In the genomic region with DNA sequence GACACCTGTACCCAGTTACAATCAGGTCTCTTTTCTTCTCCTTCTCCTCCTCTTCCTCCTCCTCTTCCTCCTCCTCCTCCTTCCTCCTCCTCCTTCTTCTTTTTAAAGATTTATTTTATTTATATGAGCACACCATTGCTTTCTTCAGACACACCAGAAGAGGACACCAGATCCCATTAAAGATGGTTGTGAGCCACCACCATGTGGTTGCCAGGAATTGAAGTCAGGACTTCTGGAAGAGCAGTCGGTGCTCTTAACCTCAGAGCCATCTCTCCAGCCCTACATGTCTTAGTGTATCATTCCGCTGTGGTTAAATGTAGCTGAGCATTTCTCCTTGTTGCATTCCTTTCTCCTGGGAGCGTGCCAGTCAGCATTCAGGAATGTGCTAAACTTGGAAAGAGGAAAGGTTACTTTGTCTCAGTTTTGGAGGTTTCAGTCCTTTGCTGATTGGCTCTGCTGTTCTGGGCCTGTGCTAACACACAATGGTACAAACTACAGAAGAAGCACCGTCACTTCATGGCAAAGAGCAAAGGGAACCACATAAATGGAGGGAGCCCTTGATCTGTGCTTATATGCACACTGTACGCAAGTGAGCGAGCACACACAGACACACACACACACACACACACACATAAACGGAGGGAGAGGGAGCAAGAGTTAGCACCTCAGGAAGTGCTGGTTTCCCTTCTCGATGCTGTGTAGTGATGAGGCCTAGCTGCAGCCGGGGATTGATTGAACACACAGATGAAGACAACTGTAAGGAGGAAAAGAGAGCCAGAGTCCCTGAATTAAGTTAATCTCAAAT, we compare ENCODE assay signal across 9 mouse cellular contexts. TPM values are rescaled to one million over a fixed set of nuclear protein-coding genes. Genes with fewer than 3 reads are reported as not detected.
DNase-seq lines count a peak whose midpoint lies in the region; ATAC-seq and TF ChIP-seq lines count a peak whose summit lies in the region.
"Had no signal": no experiment of that assay in that cellular context is flagged by ENCODE, and none has a peak within 500 bp of the region (broad histone marks: within the 10 kb centered on the region; RNA-seq: fewer than 3 reads in every experiment).

No protein-coding gene starts in this region.

- no peaks in the 10 kb centered on the region for H3K27me3 ChIP-seq in stomach, postnatal 0 days (ENCODE audit: control insufficient read depth, insufficient read depth, low read length)

- no peak for ATAC-seq in stomach, postnatal 0 days (ENCODE audit: low FRiP score, low TSS enrichment)
- ATAC-seq in monocyte, adult 5-6 weeks (replicated peaks; ENCODE audit: insufficient number of reproducible peaks, low FRiP score, low TSS enrichment, poor library complexity, severe bottlenecking), result no peak

- no peak overlapping the region for H3K4me3 ChIP-seq in stomach, postnatal 0 days (ENCODE audit: low read depth, low read length)

- no peak for TF ChIP-seq EP300 in stomach, postnatal 0 days (optimal IDR thresholded peaks at IDR 0.05)

- WGBS in stomach, postnatal 0 days, result 54% methylated on average over 9 of the region's 9 CpGs

- no peak overlapping the region for H3K9ac ChIP-seq in stomach, postnatal 0 days (ENCODE audit: low read length)

- H3K4me2 ChIP-seq in stomach, postnatal 0 days (replicated peaks; ENCODE audit: low read depth), result no peak overlapping the region

- DNase-seq in adrenal gland, adult (ENCODE audit: inconsistent age in 2 of 2, low spot score in 1 of 2), result peak; percentile 55 to 75
- no peak for DNase-seq in adrenal gland, postnatal 4 days (ENCODE audit: low spot score in 2 of 2)
- DNase-seq in adrenal gland, postnatal 10 days, result peak; percentile 39
- DNase-seq in kidney, adult 9 months, result peak; percentile 42
- DNase-seq in stomach, postnatal 0 days (ENCODE audit: low spot score), result peak; percentile 28
- no peak for DNase-seq in layer of hippocampus, postnatal 14 days (ENCODE audit: low spot score in 2 of 2)
- DNase-seq in spleen, adult 12 weeks (ENCODE audit: low spot score), result no peak
- DNase-seq: embryo, embryonic 11 days had no signal

- no peaks in the 10 kb centered on the region for H3K9me3 ChIP-seq in stomach, postnatal 0 days (ENCODE audit: control insufficient read depth, low read length)

- no peaks in the 10 kb centered on the region for H3K4me1 ChIP-seq in stomach, postnatal 0 days (replicated peaks; ENCODE audit: control insufficient read depth, insufficient read depth)

- H3K36me3 ChIP-seq in stomach, postnatal 0 days (ENCODE audit: control insufficient read depth, insufficient read depth, low read length), result no peaks in the 10 kb centered on the region

- no peak overlapping the region for H3K27ac ChIP-seq in stomach, postnatal 0 days (replicated peaks)

- TF ChIP-seq CTCF in stomach, postnatal 0 days (IDR thresholded peaks at IDR 0.05; ENCODE audit: low read depth), result 0 out of 2 replicates have a peak, but pooled peaks have one; percentile 11

RNA-seq across cellular contexts. Expression of gene Itsn2, which starts 33.8 kb away (rescaled TPM):
- 10 to 100 TPM; 47.7 to 49.3 TPM for total RNA-seq in adrenal gland, postnatal 4 days (2021)
- total RNA-seq in adrenal gland, postnatal 10 days (2021), result 10 to 100 TPM; 40.2 to 45.4 TPM
- 23.3 and 26.9 TPM in 2 replicates for polyA plus RNA-seq in stomach, postnatal 0 days (2015; fragmentation: Nextera tagmentation; extraction: Ambion mirVana)
- total RNA-seq in layer of hippocampus, postnatal 14 days (2021), result 10 to 100 TPM; 77.7 to 78.0 TPM
- 212 to 304 TPM (median 230 TPM) in 3 replicates for total RNA-seq in monocyte, adult 5-6 weeks (2017)

RNA-seq across cellular contexts. Expression of gene Gm3625, which starts 34.0 kb away (rescaled TPM):
- total RNA-seq in adrenal gland, postnatal 4 days (2021), result not detected
- total RNA-seq in adrenal gland, postnatal 10 days (2021), result not detected
- polyA plus RNA-seq in stomach, postnatal 0 days (2015; fragmentation: Nextera tagmentation; extraction: Ambion mirVana), result not detected in 2 replicates
- not detected for total RNA-seq in layer of hippocampus, postnatal 14 days (2021)
- not detected in 3 replicates for total RNA-seq in monocyte, adult 5-6 weeks (2017)

Comparison
In these comparisons a context has a peak if more than half of its experiments do, and no peak if none do; other contexts are left out.
1. DNase-seq: peak in adrenal gland, adult (2 of 2), adrenal gland, postnatal 10 days (single experiment), kidney, adult 9 months (single experiment) and stomach, postnatal 0 days (single experiment); none in adrenal gland, postnatal 4 days (0 of 2), layer of hippocampus, postnatal 14 days (0 of 2) and spleen, adult 12 weeks (single experiment).